Mouse (Mus musculus) E14TG2a.4 (cell line): ENCODE results near the gene Rnf169.

Experiments
- CTCF ChIP-seq: conservative IDR thresholded peaks from 2 replicates; pipeline ENCODE4 v1.5.1; 2014; ENCODE audit warnings: low read length
- POU5F1 ChIP-seq: IDR thresholded peaks from 2 replicates; pipeline ENCODE4 v1.6.1; 2014; ENCODE audit warnings: low read length, borderline replicate concordance

GRCm38 (mm10) chr7:99935758-99936157 is 44.5 kb downstream of the Rnf169 start:
- no peak for TF ChIP-seq CTCF
- TF ChIP-seq POU5F1, result no peak
